Mouse (Mus musculus) heart, adult 2 months (tissue): ENCODE measurements around the gene Gm21083.
A peak's percentile ranks its signal among the peaks of the same experiment; 100 is the strongest.
"Not testable (repeated sequence)": the region's sequence is repeated elsewhere in the genome, so short reads cannot be mapped to it uniquely, and the experiment has no call there.

Experiments used
- CTCF ChIP-seq: fragments of 200-600 bp; IDR thresholded peaks from 2 replicates; pipeline ENCODE4 v1.8.1; 2022; ENCODE audit warnings: antibody characterized with exemption, mild to moderate bottlenecking, moderate library complexity
- EP300 ChIP-seq: fragments of 200-500 bp; IDR thresholded peaks from 2 replicates; pipeline ENCODE4 v1.6.1; 2011; ENCODE audit warnings: low read depth, low read length, control low read depth; ENCODE audit not compliant: insufficient read depth
- POLR2A ChIP-seq: fragments of 200-500 bp; IDR thresholded peaks from 2 replicates; pipeline ENCODE4 v1.6.1; 2011; ENCODE audit warnings: mild to moderate bottlenecking, low read depth, low read length, control low read depth; ENCODE audit not compliant: insufficient read depth

- TF ChIP-seq CTCF = peak; percentile 37
- TF ChIP-seq POLR2A, EP300: not testable (repeated sequence)
These were observed 27.5 kb upstream of the Gm21083 start for GRCm38 (mm10) chr5:15549606-15550005.
